Mouse (Mus musculus): ENCODE results near the gene Ralgps1. TPM values are rescaled to one million over a fixed set of nuclear protein-coding genes. Genes with fewer than 3 reads are reported as not detected.
A peak's percentile ranks its signal among the peaks of the same experiment; 100 is the strongest.

The Ralgps1 gene
- total RNA-seq, 2 experiments from 2014 or later = 62.8 to 70.2 TPM

DNA sequence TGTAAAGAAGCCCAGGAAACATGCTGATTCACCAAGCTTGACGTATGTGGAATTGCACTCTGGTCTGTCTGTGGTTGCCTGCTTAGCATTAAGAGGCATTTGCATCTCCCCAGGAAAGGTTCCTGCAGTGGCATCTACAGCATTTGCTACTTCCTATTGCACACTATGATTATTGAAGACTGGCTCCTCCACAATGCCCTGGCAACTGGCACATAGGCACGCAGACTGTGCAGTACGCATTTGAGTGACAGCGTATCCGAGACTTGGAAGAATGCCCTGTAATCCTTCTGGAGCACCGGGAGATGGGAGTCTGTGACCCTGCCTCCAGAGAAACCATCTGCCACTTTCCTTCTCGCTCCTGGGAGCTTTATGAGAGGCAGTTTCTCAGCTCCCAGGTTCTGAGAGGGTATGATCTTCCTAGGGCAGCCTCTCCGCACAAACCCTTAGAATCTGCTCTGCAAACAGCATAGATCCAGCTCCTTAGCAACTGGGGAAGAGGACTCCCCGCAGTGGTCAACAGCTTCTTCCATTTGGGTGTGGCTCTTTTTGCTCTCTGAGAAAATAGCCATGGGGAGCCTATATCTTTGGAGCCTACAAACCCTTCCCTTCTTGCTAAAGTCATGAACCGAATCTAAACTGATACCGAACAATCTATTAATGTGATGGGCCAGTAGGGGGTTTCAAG lies 22.8 kb upstream of the Ralgps1 start:
- H3K27ac ChIP-seq = peak overlapping the region; percentile 37
- intact Hi-C loops (cut with DNase I) = no loop called here

DNA sequence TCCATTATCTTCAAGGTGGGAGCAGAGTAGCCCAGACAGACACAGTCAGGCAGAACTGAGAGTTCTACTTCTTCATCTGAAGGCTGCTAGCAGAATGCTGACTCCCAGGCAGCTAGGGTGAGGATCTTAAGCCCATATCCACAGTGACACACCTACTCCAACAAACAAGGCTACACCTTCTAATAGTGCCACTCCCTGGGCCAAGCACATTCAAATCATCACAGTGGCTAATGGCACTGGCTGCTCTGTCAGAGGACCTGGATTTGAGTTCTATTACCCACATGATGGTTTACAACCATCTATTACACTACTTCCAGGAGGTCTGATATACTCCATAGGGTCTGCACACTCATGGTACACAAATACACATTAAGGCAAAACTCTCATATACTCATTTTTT lies 21.7 kb upstream of the Ralgps1 start:
- DNase-seq (ENCODE audit: extremely low spot score in 1 of 2, low spot score in 2 of 2) = no peak
- intact Hi-C loops (cut with DNase I) = no loop called here
- H3K4me3 ChIP-seq = no peak overlapping the region
- no peak overlapping the region for H3K27ac ChIP-seq
- TF ChIP-seq CTCF (IDR thresholded peaks at IDR 0.05) = no peak

More for the DNA sequence above, 22.8 kb upstream of the Ralgps1 start:
- no peak for DNase-seq (ENCODE audit: extremely low spot score in 1 of 2, low spot score in 2 of 2)
- no peak for TF ChIP-seq CTCF (IDR thresholded peaks at IDR 0.05)
- H3K4me3 ChIP-seq = no peak overlapping the region

DNA sequence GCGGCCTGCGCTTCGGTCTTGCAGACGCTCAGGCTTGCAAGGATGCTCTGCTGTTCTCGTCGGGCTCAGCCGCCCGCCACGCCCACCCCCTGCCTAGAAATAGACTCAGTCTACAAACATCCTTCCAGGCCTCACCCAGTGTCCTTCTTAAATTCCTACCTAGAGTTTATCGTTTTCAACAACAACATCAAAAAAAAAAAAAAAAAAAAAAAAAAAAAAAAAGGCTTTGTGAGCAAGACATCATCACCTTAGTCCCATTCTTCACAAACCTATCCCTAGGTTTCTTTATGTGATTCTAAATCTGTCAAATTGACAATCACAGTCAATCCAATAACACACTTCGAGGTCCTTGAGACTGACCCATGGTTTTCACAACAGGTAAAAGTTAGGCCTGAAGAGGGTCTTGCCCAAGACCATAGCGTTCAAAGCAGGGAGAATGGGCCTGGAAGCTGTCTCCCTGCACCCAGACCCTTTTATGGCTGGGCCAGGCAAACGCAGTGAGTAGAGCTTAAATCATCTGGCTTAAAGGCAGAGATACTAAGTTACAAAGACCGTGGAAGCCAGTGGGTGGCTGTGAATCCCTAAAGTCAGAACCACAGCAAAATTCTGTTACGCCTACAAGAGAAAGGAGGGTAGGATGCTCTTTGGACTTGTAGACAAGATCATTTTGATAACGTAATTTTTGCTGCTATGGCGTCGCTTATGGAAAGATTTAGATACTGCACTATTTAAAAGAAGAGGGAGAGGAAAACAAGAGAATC lies 542 bp upstream of the Ralgps1 start:
- peak overlapping the region; percentile 52; the same call in 1 of the 2 replicates for H3K4me3 ChIP-seq
- H3K27ac ChIP-seq = peak overlapping the region; percentile 80
- intact Hi-C loops (cut with DNase I) = loop anchor here (5.0 kb wide), 1 partner anchor 95 kb away; the partner anchor contains the start of gene Zbtb43
- no peak for DNase-seq (ENCODE audit: extremely low spot score in 1 of 2, low spot score in 2 of 2)
- TF ChIP-seq CTCF (IDR thresholded peaks at IDR 0.05) = no peak

DNA sequence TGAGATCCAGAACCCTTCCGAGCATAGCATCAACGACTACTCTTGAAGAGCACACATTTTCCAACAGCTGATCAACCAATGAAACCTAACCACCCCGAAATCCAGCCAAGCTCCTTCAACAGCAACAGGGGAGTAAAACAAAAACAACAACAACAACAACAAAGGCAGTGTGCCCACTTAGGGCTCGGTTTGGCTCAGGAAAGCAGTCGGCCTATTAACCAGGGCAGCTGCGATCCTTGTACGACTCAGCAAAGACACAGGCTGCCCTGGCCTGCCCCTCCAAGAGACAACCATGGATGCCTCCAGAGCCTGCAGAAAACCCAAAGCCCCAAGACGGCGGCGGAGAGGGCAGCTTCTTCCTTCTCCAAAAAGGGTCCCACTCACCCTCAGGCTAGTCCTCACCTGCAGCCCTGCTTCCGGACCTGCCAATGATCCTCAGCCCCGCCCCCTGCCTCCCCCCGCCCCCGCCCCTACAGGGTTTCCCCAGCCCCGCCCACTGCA lies 960 bp downstream of the Ralgps1 start:
- DNase-seq (ENCODE audit: extremely low spot score in 1 of 2, low spot score in 2 of 2) = no peak
- peak overlapping the region; percentile 69 for H3K27ac ChIP-seq
- intact Hi-C loops (cut with DNase I) = loop anchor here (5.0 kb wide), 1 partner anchor 97 kb away; the partner anchor contains the start of gene Zbtb43
- H3K4me3 ChIP-seq = peak overlapping the region; percentile 52
- TF ChIP-seq CTCF (IDR thresholded peaks at IDR 0.05) = no peak

DNA sequence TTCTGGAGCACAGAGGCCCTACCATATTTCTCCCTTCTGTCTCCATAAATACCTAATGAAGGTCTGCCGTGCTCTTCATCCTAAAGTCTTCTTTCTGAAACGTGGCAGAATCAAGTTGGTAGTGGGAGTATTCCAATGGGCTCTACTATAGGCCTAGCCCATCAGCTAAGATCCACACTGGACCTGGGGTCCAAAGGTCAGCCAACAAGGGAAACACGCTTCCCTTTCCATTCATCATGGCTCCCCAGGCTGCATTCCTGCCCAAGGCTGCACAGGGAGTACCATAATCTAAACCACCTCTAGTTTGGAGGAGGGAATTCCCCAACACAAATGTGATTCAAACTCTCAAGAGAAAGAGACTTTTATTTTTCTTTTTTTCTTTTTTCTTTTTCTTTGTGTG lies 1.8 kb downstream of the Ralgps1 start:
- intact Hi-C loops (cut with DNase I) = no loop called here
- H3K27ac ChIP-seq = peak overlapping the region; percentile 34; the same call in 1 of the 2 replicates
- no peak overlapping the region for H3K4me3 ChIP-seq

DNA sequence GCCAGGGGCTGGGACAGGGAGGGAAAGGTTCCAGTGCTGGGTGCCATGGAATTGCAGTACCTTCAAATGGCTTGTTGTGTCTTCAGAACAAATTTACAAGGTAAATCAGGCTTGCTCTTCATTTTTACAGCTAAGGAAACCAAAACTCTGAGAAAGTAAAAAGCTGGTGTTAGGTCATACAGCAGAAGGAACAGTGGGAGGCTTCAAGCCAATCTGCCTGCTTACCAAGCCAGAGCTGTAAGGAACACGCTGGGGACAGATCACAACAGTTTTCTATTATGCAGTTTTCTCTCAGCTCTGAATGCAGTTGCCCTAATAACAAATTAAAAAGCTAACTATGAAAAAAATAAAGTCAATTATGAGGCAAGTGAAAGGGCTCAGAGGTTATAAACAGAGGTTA lies 2.8 kb downstream of the Ralgps1 start:
- intact Hi-C loops (cut with DNase I) = no loop called here
- no peak overlapping the region for H3K4me3 ChIP-seq
- no peak for TF ChIP-seq CTCF (IDR thresholded peaks at IDR 0.05)
- DNase-seq (ENCODE audit: extremely low spot score in 1 of 2, low spot score in 2 of 2) = no peak
- H3K27ac ChIP-seq = peak overlapping the region; percentile 60

More for the DNA sequence above, 1.8 kb downstream of the Ralgps1 start:
- TF ChIP-seq CTCF (IDR thresholded peaks at IDR 0.05) = no peak
- no peak for DNase-seq (ENCODE audit: extremely low spot score in 1 of 2, low spot score in 2 of 2)

DNA sequence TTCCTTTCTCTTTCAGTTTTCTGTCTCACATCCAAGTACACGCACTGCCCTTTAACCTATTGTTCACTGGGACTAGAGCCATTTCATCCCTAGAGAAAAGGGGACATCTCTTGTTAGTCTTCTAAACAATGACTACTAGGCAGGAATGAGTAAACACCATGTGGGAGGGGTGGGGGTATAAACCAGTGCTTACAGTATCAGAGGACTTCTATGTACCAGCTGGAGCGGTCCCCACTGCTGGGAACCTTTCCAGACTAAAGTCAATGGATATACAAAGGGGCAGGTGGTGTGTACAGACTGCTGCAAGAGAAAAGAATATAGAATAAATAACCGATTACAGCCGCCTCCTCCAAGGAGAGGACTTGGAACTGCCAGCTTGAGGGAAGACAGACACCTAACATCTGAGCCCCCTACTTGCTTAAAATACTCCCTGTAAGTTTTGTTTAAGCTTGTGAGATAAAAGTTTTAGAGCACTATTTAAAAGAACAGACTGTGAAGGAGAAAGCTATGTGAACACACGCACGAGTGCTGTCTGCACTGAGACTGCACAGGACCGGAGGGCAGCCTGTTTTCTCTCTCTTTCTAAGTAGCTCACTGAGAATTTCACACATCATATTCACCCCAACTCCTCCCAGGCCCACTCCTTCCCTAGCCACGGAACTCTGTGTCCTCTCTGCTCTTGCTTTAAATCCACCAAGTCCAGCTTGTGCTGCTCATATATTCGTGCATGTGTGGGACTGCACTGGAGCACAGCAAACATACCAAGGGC lies 5.4 kb downstream of the Ralgps1 start:
- no peak for DNase-seq (ENCODE audit: extremely low spot score in 1 of 2, low spot score in 2 of 2)
- TF ChIP-seq CTCF (IDR thresholded peaks at IDR 0.05) = no peak
- intact Hi-C loops (cut with DNase I) = no loop called here
- no peak overlapping the region for H3K4me3 ChIP-seq
- peak overlapping the region; percentile 57 for H3K27ac ChIP-seq

DNA sequence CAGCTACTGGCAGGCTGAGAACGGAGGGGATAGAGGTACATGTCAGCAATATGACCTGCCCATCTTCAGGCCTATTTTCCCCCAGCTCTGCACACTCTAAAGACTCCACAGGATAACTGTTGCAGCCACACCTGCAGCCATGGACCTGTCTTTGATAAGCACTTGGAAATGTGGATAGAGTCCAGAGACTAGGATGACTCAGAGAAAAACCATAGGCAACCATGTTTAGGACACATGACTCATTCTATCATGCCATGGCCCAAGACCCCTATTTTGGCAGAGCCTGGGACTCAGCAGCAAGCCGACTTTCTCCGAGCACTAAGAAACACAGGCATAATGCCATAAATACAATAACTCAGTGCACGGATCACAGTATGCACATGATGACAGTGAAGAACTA lies 6.6 kb downstream of the Ralgps1 start:
- intact Hi-C loops (cut with DNase I) = no loop called here
- no peak overlapping the region for H3K27ac ChIP-seq
- no peak for DNase-seq (ENCODE audit: extremely low spot score in 1 of 2, low spot score in 2 of 2)
- no peak overlapping the region for H3K4me3 ChIP-seq
- TF ChIP-seq CTCF (IDR thresholded peaks at IDR 0.05) = no peak

DNA sequence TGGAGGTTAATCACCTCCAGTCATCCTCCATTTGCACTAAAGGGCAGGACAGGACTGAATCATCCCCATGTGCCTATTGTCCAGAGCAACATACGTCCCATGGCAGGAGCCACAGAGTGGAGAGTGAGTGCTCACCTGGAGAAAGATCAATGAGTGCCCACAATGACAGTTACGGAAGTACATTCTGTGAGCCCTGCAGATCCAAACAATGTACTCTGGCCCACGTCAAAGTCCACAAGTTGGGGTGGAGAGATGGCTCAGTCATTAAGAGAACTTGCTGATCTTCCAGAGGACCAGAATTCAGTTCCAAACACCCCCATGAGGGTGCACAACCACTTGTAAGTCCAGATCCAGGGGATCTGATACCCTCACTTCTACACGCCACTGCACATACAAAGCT lies 7.4 kb downstream of the Ralgps1 start:
- no peak overlapping the region for H3K4me3 ChIP-seq
- no peak for DNase-seq (ENCODE audit: extremely low spot score in 1 of 2, low spot score in 2 of 2)
- TF ChIP-seq CTCF (IDR thresholded peaks at IDR 0.05) = no peak
- no peak overlapping the region for H3K27ac ChIP-seq
- intact Hi-C loops (cut with DNase I) = no loop called here

DNA sequence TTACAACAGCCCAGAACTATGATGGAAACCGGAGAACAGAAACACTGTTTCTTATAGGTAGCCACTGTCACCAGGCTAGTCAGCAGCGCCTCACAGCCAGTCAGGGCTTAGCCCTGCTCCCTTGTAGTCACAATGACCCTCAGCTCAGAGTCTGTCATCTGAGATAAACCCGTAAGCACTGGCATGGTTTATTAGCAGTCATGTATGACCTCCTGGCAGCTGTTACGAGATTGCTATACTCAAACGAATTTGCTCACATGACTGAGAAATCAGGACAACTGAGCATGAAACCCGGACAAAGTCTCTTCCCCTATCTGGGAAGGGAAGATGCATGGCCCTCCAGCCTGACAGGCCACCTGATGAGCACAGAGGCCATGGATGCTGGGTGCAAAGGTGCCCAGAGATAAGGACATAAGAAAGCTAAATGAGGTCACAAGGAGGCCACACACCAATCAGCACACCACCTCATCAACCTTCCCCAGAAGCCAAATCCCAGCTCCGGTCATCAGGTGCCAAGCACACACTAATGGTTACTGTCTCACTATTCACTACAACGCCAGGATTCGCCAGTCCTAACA lies 10.1 kb downstream of the Ralgps1 start:
- Histone ChIP-seq H3K4me3 (no peak overlapping the region), H3K27ac (no peak overlapping the region)
- no peak for DNase-seq (ENCODE audit: extremely low spot score in 1 of 2, low spot score in 2 of 2)
- intact Hi-C loops (cut with DNase I) = no loop called here
- no peak for TF ChIP-seq CTCF (IDR thresholded peaks at IDR 0.05)

DNA sequence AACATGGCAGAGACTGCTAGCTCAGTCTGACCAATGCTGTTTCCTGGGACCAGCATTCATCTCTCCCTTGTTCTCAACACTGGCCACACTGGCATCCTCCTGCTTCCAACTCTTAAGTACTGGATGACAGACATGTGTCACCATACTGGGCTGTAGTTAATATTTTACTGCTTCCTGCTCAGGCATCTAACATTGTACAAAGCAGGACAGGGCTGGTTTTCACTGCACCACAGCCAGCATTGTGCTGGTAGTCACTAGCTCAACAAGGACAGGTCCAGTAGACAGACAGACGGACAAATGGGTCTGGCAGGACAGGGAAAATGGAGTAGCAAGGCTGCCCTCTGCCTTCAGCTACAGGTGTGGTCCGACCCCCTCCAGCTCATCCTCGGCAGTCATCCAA lies 10.7 kb downstream of the Ralgps1 start:
- intact Hi-C loops (cut with DNase I) = no loop called here
- TF ChIP-seq CTCF (IDR thresholded peaks at IDR 0.05) = no peak
- DNase-seq (ENCODE audit: extremely low spot score in 1 of 2, low spot score in 2 of 2) = no peak
- Histone ChIP-seq H3K4me3 (no peak overlapping the region), H3K27ac (no peak overlapping the region)

Data from left cerebral cortex, adult 2 months (tissue).